Mouse (Mus musculus): Measurements from ENCODE around the gene Fndc9. TPM values are rescaled to one million over a fixed set of nuclear protein-coding genes. Genes with fewer than 3 reads are reported as not detected.

The Fndc9 gene
- total RNA-seq, 2 experiments from 2014 or later = not detected

- ATAC-seq (replicated peaks; ENCODE audit: low FRiP score, poor library complexity, severe bottlenecking) = no peak
These were observed 5.1 kb upstream of the Fndc9 start for GRCm38 (mm10) chr11:46230184-46230583.

DNA sequence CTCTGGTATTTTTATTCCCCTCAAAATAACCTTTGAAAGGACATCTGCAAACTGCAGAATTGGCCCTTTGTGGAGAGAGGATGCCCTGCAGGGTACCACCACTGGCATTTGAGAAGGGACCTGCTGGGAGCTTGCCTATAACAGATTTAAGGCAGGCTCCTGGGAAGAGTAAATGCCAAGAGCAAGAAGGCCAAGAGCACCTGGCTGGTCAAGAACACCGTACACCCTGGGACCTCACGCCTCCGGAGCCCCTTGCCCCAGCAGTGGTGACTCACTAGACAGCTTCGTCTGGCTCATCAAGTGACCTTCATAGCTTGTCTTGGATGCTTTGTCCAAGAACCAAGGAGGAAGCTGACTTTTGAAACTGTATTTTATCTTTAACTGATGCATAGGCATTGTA, 2.5 kb upstream of the Fndc9 start:
- no peak for ATAC-seq (replicated peaks; ENCODE audit: low FRiP score, poor library complexity, severe bottlenecking)

GRCm38 (mm10) chr11:46233966-46234365, 1.4 kb upstream of the Fndc9 start:
- ATAC-seq (replicated peaks; ENCODE audit: low FRiP score, poor library complexity, severe bottlenecking) = no peak

DNA sequence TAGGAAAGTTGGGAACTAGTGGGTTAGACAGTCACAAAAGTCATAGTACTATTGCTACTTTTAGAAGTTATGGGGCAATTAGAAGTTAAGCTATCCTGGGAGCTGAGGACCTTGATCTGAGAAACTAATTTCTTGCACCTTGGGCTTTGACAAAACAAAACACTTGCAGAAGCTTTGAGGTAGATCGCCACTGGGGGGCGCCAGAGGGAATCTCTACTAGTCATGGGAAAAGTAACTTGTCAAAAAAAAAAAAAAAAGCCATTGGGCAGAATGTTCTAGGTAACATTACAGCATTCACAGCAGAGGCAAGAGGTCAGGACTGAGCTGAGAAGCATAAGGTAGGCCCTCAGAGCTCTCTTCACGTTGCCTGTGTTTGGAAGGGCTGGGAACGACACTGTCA, 1.6 kb downstream of the Fndc9 start:
- ATAC-seq (replicated peaks; ENCODE audit: low FRiP score, poor library complexity, severe bottlenecking) = no peak

DNA sequence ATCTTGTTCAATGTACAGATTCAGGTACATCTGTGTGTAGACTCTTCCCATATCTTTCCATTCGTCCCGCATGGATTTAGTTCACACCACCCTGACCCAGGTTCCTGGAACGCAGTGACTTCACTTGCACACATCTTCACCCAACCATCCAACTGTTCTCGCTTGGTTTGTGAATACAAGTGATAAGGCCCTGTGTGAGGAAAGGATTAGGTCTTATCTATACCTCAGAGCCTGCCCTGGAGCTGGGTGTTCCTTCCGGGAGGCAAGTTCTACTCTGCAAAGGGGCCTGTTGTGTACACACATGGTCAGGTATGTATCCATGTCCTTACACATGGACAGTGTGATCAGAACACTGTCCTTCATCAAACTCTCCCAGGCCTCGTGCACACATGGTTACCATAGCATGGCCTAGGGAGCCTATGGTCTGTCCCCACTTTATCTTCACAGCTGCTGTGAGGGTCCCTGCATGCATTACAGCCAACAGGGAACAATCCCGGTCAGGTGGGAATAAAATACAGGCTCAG, 5.9 kb downstream of the Fndc9 start:
- ATAC-seq (replicated peaks; ENCODE audit: low FRiP score, poor library complexity, severe bottlenecking) = peak; percentile 74

DNA sequence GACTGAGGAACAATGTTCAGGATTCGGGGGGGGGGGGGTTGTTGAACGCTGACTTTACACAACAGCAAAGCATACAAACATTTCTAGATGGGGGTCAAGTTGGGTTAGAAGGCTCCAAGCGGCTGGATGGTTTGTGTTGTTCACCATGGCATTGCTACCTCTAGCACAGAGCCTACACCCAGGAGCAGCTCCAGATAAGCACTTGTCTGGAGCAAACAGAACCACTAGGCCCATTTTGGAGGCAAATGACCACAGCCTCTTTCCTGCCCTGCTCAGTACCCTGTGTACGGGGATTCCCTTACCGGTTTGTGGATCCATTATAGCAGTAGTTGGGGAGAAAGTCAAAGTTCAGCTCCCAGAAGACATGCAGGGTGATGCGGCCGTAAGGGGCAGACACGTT, 6.7 kb downstream of the Fndc9 start:
- no peak; the same call in 1 of the 2 replicates for ATAC-seq (replicated peaks; ENCODE audit: low FRiP score, poor library complexity, severe bottlenecking)

- no peak for ATAC-seq (replicated peaks; ENCODE audit: low FRiP score, poor library complexity, severe bottlenecking)
These were observed 9.6 kb downstream of the Fndc9 start for GRCm38 (mm10) chr11:46244731-46245604.

DNA sequence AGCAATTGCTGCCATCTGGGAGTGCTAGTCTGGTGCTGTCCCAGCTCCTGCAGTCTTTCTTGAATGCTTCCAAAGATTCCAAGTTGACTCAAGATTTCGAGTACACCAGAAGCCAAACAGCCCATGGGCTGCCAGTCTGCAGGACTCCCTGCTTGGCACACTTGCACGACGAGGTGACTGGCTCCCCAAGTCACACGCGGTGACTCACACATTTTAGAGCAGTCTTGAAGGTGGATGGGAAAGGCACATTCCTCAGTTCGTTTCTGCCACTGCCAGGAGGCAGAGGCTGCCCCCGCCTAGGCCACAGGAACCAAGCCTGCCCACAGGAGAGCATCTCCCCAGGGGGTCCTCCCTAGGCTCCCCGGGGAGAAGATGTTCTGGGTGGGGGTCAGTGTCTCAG, 10.6 kb downstream of the Fndc9 start:
- no peak for ATAC-seq (replicated peaks; ENCODE audit: low FRiP score, poor library complexity, severe bottlenecking)

DNA sequence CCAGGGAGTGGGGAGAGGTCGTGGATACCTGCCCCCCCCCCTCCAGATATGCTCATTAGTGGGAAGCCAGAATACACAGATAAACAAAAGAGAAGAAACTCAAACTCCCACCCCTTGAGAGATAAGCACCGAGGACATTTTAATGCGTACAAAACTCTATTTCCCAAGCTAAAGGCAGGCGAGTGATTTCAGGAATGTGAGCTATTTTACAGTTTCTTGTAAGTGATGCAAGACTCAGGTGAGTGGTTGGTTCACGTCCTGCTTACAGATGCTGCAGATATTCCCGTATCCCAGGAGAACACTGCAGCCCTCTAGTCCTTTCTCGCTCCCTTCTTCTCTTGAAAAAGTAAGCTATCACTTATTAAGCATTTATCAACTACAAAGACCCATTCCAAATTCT, 11.1 kb downstream of the Fndc9 start:
- no peak for ATAC-seq (replicated peaks; ENCODE audit: low FRiP score, poor library complexity, severe bottlenecking)

DNA sequence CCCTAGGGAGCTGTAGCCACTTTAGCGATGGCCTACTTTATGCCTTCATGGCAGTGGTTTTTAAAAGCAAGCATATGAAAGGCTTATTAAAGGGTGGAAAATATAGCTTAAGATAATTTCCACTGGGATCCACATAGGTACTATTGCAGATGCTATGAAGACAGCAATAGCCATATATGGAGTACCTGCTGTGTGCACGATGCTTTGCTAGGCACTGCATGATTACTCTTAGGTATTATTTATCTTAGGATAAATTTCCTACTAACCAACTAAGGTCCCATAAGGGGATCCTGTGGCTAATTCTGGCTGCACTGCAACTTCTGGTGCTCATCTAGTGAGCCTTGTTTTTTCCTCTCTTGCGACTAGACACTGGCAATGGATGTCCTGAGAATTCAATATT, 13.0 kb downstream of the Fndc9 start:
- no peak for ATAC-seq (replicated peaks; ENCODE audit: low FRiP score, poor library complexity, severe bottlenecking)

DNA sequence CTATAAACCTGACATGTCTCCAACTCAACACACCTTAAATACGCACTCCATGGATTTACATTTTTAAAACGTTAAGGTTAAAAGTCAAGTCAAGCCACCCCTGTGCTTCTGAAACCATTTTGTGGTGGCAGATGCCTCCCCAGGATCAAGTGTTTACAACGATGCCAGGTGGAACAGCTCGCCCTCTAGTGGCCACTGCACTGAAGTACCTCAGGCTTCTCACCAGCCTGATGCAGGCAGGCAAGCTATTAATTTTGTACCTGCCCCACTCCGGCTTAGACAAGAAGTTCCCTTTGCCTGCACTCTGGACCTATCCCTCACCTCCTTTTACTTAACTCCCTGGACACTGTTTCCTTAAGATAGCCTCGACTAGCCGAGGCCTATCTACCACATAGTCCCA, 16.7 kb downstream of the Fndc9 start:
- peak; percentile 90 for ATAC-seq (replicated peaks; ENCODE audit: low FRiP score, poor library complexity, severe bottlenecking)

DNA sequence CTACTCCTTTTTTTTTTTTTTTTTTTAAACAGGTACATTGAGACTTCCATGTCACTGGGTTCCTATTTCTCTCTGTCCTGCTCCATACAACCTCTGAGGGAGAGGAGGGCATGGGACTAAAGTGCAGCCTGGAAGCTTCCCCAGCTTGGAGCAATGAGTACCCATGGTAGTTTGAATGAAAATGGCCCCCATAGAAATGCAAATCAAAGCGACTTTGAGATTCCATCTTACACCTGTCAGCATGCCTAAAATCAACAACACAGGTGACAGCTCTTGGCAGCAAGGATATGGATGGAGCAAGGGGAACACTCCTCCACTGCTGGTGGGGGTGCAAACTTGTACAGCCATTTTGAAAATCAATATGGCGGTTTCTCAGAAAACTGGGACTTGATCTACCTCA, 20.0 kb downstream of the Fndc9 start:
- no peak for ATAC-seq (replicated peaks; ENCODE audit: low FRiP score, poor library complexity, severe bottlenecking)

DNA sequence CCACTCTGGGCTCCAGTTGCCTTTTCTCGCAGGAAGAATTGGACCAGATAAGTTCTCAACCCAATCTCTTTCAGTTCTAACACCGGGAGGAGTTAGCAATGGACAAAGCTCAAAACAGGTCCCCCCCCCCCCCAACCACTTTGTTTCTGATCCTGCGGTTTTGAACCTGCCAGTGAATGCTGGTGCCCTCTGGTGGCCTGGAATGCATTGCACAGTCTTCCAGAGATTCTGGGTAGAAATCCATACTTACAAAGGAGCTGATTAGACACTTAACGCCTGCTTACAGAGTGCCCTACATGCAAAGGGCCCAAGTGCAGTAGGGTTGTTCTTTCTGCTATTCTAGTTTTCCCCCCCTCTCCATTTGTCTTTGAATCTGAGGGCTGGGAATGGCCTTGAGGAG, 22.9 kb downstream of the Fndc9 start:
- 0 out of 2 replicates have a peak, but pooled peaks have one; percentile 41 for ATAC-seq (replicated peaks; ENCODE audit: low FRiP score, poor library complexity, severe bottlenecking)

- ATAC-seq (replicated peaks; ENCODE audit: low FRiP score, poor library complexity, severe bottlenecking) = no peak
These were observed 23.4 kb downstream of the Fndc9 start for GRCm38 (mm10) chr11:46258749-46259148.

DNA sequence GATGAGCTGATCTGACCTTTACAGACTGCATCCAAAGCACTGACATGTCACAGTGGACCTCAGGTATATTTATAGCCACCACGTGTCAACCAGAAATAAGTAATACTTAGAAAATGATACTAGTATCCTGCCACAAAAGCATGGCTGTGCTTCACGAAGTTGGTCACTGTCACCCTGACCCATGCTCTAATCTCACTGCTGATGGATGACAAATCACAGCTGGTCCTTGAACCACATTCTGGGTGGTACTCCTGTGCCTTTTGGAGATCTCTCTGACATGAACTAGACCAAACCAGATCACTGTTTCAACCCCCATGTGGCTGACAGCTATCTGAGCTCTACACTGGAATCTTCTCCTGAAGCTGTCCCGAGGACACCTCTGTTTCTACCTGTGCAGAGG, 27.5 kb downstream of the Fndc9 start:
- no peak for ATAC-seq (replicated peaks; ENCODE audit: low FRiP score, poor library complexity, severe bottlenecking)

DNA sequence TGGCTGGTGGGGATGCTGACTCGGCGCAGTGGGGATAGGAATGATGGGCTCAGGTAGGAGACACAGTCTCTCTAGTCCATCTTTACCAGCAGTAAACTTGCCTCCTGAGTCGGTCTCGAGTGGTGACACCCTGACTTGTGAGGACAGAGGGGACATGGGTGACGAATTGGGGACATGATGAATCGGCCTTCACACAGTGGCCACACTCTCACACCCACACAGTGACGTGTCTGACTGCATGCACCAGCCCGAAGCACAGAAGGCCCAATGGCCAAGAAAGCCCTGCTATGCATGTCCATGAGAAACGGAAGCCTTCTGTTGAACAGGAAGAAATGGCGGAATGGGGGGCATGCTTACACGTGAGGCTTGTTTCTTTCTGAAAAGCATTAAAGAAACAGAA, 28.0 kb downstream of the Fndc9 start:
- ATAC-seq (replicated peaks; ENCODE audit: low FRiP score, poor library complexity, severe bottlenecking) = no peak

GRCm38 (mm10) chr11:46264584-46264983, 29.3 kb downstream of the Fndc9 start:
- no peak for ATAC-seq (replicated peaks; ENCODE audit: low FRiP score, poor library complexity, severe bottlenecking)

DNA sequence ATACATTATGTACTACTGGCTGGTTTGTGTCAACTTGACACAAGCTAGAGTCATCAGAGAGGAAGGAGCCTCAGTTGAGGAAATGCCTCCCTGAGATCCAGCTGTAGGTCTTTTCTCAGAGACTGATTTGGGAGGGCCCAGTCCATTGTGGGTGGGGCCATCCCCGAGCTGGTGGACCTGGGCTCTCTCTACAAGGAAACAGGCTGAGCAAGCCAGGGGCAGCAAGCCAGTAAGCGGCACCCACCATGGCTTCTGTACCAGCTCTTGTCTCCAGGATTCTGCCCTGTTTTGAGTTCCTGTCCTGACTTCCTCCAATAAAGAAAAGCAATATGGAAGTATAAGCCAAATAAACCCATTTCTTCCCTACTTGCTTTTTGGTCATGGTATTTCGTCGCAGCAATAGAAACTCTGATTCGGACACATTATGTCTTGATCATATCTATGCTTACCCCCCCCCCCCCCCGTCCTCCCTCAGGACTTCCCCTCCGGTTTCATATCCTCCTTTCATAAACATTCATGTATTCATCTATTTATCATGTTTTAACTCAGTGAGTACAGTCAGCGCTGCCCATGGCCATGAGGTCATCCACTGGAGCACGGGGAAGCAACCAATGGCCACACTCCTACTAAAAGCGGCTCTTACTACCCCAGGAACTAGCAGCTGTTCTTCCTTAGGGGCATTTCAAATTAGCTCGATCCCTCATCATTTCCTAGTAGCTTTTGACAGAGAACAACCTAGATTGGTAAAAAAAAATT, 29.9 kb downstream of the Fndc9 start:
- no peak for ATAC-seq (replicated peaks; ENCODE audit: low FRiP score, poor library complexity, severe bottlenecking)

GRCm38 (mm10) chr11:46268991-46269390, 33.7 kb downstream of the Fndc9 start:
- ATAC-seq (replicated peaks; ENCODE audit: low FRiP score, poor library complexity, severe bottlenecking) = peak; percentile 65; the same call in 1 of the 2 replicates

- no peak for ATAC-seq (replicated peaks; ENCODE audit: low FRiP score, poor library complexity, severe bottlenecking)
These were observed 34.1 kb downstream of the Fndc9 start for GRCm38 (mm10) chr11:46269391-46269790.

DNA sequence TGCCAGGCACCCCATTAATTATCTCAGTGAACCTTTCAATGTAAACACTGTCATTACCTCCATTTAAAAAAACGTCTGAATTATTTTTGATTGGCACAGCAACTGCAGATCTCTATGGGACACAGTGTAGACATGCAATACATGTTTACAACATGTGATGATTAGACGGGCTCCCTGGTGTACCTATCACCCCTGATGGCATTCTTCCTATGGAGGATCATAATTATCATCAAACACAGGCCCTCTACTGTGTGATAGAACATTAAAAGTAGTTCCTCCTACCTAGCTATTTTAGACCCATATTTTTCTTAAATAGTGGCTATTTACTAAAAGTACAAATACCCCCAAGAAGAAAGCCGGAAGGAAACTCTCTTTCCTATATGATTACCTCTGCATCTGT, 34.6 kb downstream of the Fndc9 start:
- no peak for ATAC-seq (replicated peaks; ENCODE audit: low FRiP score, poor library complexity, severe bottlenecking)

All from erythroblast, adult 5-6 weeks (primary cell).